Mouse (Mus musculus) T-helper 2 cell (primary cell): ENCODE data around the gene 2310003L06Rik.

Experiments used
- in situ Hi-C: fragments of 300-600 bp; cut with MboI, MseI; formaldehyde crosslinking; loops from one replicate; pipeline ENCODE4 v1.15.1; 2025; ENCODE audit warnings: high pct_unique_total_duplicates

The 2310003L06Rik gene

GRCm38 (mm10) chr5:87969201-87969600 is at the start of gene 2310003L06Rik, which contains the start of gene Gm28434:
Gene 2310003L06Rik (plus strand): TSS chr5:87969459.
Gene Gm28434 (plus strand): TSS chr5:87969517.
- in situ Hi-C loops: no loop called here

- in situ Hi-C loops: no loop called here
These were observed 43.9 kb upstream of the 2310003L06Rik start, which contains the start of gene Csn3 for GRCm38 (mm10) chr5:87925372-87925771. Gene Csn3 (plus strand): TSS chr5:87925579.

- in situ Hi-C loops: no loop called here
These were observed 37.7 kb upstream of the 2310003L06Rik start for GRCm38 (mm10) chr5:87931603-87932002.

- in situ Hi-C loops: no loop called here
These were observed 28.5 kb upstream of the 2310003L06Rik start for GRCm38 (mm10) chr5:87940752-87941151.

GRCm38 (mm10) chr5:87942515-87942914 is 26.7 kb upstream of the 2310003L06Rik start:
- in situ Hi-C loops: no loop called here

- in situ Hi-C loops: no loop called here
These were observed 17.4 kb upstream of the 2310003L06Rik start for GRCm38 (mm10) chr5:87951836-87952235.

GRCm38 (mm10) chr5:87979139-87979538 is 9.9 kb downstream of the 2310003L06Rik start, which contains the start of gene Cabs1:
Gene Cabs1 (plus strand): TSS chr5:87979439.
- in situ Hi-C loops: no loop called here

GRCm38 (mm10) chr5:87982468-87983214 is 13.4 kb downstream of the 2310003L06Rik start:
- in situ Hi-C loops: no loop called here

GRCm38 (mm10) chr5:88002249-88002648 is 33.0 kb downstream of the 2310003L06Rik start, which contains the start of gene Smr3a:
Gene Smr3a (plus strand): TSS chr5:88002549.
- in situ Hi-C loops: no loop called here

GRCm38 (mm10) chr5:88005241-88005640 is 36.0 kb downstream of the 2310003L06Rik start:
- in situ Hi-C loops: no loop called here
